9 mouse cellular contexts compared by ENCODE assay signal in the genomic region with DNA sequence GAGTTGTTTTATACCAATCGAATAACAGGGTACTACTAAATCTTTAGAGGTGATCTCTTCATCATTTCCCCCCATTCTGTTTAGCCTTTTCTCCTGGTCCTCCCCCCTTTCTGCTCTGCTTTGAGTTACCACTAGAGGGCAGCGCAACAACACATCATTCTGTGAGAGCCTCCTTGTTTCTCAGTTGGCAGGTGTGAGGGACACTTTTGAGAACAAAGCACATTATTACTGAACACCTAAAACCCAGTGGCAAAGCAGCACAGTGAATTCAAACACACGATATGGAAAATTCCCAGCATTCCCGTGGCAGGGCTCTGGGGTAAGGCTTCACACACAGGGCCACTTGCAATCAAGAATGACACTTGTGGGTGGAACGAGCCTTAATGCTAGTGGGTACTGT.
A peak's percentile ranks its signal among the peaks of the same experiment; 100 is the strongest.
DNase-seq lines count a peak whose midpoint lies in the region; ATAC-seq and TF ChIP-seq lines count a peak whose summit lies in the region.
"Had no signal": no experiment of that assay in that cellular context is flagged by ENCODE, and none has a peak within 500 bp of the region (broad histone marks: within the 10 kb centered on the region; RNA-seq: fewer than 3 reads in every experiment).

No protein-coding gene starts in this region.

- no peaks in the 10 kb centered on the region for H3K9me3 ChIP-seq in hindbrain, embryonic 11.5 days (ENCODE audit: control insufficient read depth, low read length)
- H3K9me3 ChIP-seq in stomach, postnatal 0 days (ENCODE audit: control insufficient read depth, low read length), result no peaks in the 10 kb centered on the region

- peak; percentile 96 for TF ChIP-seq CTCF in stomach, postnatal 0 days (IDR thresholded peaks at IDR 0.05; ENCODE audit: low read depth)

- no peak overlapping the region for H3K4me3 ChIP-seq in hindbrain, embryonic 11.5 days (ENCODE audit: low read depth, low read length)
- H3K4me3 ChIP-seq in stomach, postnatal 0 days (ENCODE audit: low read depth, low read length), result no peak overlapping the region

- TF ChIP-seq EP300 in stomach, postnatal 0 days (optimal IDR thresholded peaks at IDR 0.05), result no peak

- H3K4me2 ChIP-seq in hindbrain, embryonic 11.5 days (replicated peaks; ENCODE audit: low read depth, low read length), result no peak overlapping the region
- H3K4me2 ChIP-seq in stomach, postnatal 0 days (replicated peaks; ENCODE audit: low read depth), result no peak overlapping the region

- H3K36me3 ChIP-seq in hindbrain, embryonic 11.5 days (ENCODE audit: control insufficient read depth, insufficient read depth, low read length), result no peaks in the 10 kb centered on the region
- no peaks in the 10 kb centered on the region for H3K36me3 ChIP-seq in stomach, postnatal 0 days (ENCODE audit: control insufficient read depth, insufficient read depth, low read length)
- H3K36me3 ChIP-seq: G1E had no signal

- 50% methylated on average over 5 of the region's 5 CpGs for WGBS in hindbrain, embryonic 11.5 days
- 35% methylated on average over 5 of the region's 5 CpGs for WGBS in stomach, postnatal 0 days

- peak; percentile 65 for DNase-seq in gastrocnemius, adult 18-20 months (ENCODE audit: low spot score)
- no peak for DNase-seq in gastrocnemius, postnatal 25 days
- peak; percentile 60 for DNase-seq in adrenal gland, postnatal 14 days
- peak; percentile 49 for DNase-seq in embryo, embryonic 9.5 days (ENCODE audit: extremely low spot score)
- peak; percentile 70 for DNase-seq in hindbrain, embryonic 11.5 days (ENCODE audit: low spot score)
- DNase-seq in layer of hippocampus, adult 9-11 months, result peak; percentile 42
- DNase-seq in stomach, postnatal 0 days (ENCODE audit: low spot score), result peak; percentile 60

- no peaks in the 10 kb centered on the region for H3K27me3 ChIP-seq in hindbrain, embryonic 11.5 days (ENCODE audit: control insufficient read depth, insufficient read depth, low read length)
- no peaks in the 10 kb centered on the region for H3K27me3 ChIP-seq in stomach, postnatal 0 days (ENCODE audit: control insufficient read depth, insufficient read depth, low read length)

- no peaks in the 10 kb centered on the region for H3K4me1 ChIP-seq in hindbrain, embryonic 11.5 days (replicated peaks; ENCODE audit: control insufficient read depth, insufficient read depth, low read length)
- no peaks in the 10 kb centered on the region for H3K4me1 ChIP-seq in stomach, postnatal 0 days (replicated peaks; ENCODE audit: control insufficient read depth, insufficient read depth)

- ATAC-seq in hindbrain, embryonic 11.5 days (ENCODE audit: low FRiP score), result no peak; the same call in 1 of the 2 replicates
- ATAC-seq in megakaryocyte-erythroid progenitor cell, adult 5-6 weeks (replicated peaks; ENCODE audit: low FRiP score, low TSS enrichment, poor library complexity, severe bottlenecking), result peak; percentile 83
- ATAC-seq in stomach, postnatal 0 days (ENCODE audit: low FRiP score, low TSS enrichment), result no peak

- H3K27ac ChIP-seq in hindbrain, embryonic 11.5 days (ENCODE audit: low read depth, low read length), result no peak overlapping the region
- no peak overlapping the region for H3K27ac ChIP-seq in stomach, postnatal 0 days (replicated peaks)

- no peak overlapping the region for H3K9ac ChIP-seq in hindbrain, embryonic 11.5 days (ENCODE audit: low read depth, low read length)
- no peak overlapping the region for H3K9ac ChIP-seq in stomach, postnatal 0 days (ENCODE audit: low read length)
